Mouse (Mus musculus) B cell, adult 2 months (primary cell): Measurements from ENCODE around the gene Emc8.

Source experiments
- DNase-seq, 2 experiments: peaks; one replicate each; pipeline ENCODE4 v3.0.0; 2022

The Emc8 gene

DNA sequence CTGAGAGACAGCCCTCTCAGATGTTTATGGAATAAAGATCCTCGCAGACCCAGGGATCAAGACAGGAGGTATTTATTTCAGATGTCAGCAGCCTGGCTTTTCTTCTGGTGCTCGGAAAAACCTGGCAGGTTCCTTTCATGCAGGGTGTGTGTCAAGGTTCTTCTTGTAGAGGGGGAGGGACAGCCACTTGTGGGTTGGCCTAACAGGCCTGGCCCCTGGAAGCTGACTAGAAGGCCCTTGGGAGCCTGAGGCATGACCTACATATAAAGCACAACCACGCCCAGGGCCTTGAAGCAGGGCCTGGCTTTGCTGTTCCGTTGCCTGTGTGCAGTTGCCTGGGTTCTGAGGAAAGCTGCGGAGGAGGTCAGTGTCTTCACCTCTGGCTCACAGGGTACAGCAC is 16.7 kb upstream of the Emc8 start:
- DNase-seq: no peak

DNA sequence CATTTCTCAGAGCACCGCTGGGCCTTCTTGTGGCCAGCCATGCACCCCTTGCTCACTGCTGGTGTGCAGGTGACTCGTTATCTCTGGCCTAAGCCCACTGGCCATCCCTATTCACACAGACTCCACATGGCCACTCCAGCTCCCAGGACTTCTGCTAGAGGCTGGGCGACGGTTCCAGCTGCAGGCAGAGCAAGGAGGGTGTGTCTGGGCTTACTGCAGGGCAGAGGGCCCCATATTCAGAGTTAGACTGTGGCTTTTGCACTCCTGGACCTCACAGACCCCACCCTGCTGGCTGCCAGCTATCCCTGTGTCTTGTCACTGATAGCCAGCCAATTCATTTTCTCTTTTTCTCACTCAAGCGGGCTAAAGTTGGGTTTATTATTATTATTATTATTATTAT is 15.7 kb upstream of the Emc8 start:
- DNase-seq: no peak

DNA sequence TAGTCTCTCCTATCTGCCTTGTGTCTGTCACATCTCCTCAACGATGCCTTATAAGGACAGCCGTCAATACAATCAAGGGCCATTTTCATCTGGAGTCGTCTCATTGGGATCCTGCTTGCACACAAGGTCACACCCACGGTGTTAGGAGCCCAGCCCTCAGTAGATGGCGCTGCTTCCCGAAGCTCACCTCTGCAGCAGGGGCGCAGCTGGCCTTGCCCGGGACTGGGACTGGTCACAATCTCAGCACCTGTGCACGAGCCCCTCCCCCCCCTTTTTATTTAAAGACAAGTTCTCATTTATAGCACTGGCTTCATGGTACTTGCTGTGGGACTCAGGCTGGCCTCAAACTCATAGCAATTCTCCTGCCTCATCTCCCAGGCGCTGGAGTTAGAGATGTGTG is 15.2 kb upstream of the Emc8 start:
- peak; percentile 87 to 88 for DNase-seq

DNA sequence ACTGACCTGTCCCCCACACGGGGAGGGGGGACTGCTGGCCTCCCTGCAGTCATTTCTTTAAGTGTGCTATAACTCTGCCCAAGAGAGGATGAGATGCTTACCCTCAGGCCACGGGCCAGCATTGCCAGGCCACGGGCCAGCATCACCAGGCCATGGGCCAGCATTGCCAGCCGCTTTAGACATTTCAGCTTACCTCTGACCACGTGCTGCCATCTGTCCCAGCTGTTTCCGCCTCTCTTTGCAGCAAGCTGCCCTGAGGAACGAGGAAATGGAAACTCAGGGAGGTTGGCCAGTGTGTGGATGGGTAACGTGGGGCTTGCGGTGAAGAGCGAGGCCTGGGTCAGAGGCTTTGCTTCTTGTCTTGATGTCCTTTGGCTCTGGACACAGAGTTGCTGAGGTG is 12.7 kb upstream of the Emc8 start:
- no peak for DNase-seq

DNA sequence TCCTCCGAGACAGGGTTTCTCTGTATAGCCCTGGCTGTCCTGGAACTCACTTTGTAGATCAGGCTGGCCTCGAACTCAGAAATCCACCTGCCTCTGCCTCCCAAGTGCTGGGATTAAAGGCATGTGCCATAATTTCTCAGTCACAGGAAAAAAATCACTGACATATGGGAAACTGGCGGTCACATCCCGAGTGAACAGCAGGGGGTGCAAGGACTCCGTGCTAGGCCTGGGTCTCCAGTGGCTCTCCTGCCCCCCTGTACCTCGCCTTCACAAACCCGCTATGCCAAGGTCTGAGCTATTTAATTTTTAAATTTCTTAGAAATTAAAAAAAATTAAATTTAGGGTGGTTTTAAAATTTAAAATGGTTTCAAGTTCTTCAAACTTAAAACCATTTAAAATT is 12.0 kb upstream of the Emc8 start:
- peak; percentile 77 for DNase-seq

DNA sequence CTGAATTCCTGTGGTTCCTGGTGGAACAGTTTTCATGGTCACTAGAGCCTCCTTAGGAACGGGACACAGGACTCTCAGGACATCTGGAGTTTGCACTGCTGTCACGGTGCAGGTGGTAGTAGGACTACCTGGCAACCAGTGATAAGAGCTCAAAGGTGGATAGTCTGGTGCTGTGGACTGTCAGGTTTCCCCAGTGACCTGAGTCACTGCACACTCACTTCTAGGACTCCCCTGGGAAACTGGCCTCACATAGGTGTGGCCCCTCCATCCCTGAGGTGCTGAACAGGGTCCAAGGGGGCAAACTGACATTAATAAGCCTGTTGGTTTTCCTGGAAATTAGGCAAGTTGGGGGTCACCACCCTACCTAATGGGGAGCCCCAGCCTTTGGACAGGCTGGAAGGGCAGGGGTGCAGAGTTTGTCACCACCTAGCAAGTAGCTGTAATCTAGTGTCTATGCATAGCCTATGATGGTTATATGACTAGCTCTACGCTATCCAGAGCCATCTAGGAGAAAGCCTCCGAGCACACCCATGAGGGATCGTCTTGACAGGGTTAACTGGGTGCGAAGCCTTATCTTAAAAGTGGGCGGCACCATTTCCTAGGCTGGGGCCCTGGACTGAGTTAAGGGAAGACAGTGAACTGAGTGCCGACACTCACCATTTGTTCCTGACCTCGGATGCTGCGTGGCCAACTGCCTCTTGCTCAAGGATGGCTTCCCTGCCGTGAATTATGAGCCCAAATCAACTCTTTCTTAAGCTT is 11.4 kb upstream of the Emc8 start:
- DNase-seq: no peak

DNA sequence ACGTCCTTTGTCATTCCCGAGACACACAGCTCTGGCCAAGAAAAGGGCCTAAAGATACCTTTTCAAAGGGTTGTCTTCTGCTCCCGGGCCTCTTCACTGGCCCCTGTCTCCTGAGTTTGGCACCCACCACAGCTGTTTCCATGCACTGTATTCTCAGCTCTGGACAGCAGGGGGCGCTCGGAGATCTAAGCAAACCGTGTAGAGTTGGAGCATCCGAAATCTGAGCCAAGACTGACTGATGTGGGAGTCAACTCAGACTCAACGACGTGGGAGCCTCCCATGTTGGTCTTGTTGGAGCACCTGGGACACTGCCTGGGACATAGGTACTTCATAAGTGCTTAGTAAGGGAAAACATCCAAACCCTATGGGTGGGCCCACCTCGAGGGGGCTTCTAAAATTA is 10.1 kb upstream of the Emc8 start:
- DNase-seq: peak; percentile 92 to 93

DNA sequence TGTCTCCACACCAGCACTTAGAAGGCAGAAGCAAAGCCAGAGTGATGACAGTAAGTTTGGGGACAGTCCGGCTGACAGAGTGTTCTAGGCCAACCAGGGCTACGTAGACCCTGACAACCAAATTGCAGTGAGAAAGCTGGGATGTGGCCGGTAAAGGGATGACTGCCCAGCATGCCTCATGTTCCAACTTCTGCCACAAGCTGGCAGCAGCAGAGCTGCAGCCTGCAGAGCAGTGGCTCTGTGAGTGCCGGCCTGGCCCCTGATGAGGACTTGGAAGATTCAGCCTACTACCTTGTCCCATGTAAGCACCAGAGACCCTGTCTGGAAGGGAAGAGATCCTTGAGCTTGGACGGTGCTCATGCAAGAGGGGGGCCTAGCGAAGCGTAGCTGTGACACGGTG is 7.3 kb upstream of the Emc8 start:
- DNase-seq: no peak

DNA sequence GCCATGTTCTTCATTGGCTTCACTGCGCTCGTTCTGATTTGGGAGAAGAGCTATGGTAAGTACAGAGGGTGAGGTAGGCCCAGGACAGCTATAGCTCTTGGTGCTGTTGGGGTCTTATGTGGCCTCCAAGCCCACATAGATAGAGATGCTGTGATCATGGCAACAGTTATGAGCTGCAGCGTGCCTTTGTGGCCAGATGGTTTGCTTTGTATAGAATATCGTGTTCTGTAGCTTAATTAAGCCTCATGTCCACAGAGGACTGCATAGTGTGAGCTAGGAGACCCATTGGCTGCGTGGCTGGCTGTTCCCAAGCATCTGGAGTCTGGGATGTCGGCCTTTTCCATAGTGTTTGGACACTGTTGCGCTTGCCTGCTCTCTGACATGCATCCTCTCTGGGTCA is 4.9 kb upstream of the Emc8 start:
- DNase-seq: no peak

DNA sequence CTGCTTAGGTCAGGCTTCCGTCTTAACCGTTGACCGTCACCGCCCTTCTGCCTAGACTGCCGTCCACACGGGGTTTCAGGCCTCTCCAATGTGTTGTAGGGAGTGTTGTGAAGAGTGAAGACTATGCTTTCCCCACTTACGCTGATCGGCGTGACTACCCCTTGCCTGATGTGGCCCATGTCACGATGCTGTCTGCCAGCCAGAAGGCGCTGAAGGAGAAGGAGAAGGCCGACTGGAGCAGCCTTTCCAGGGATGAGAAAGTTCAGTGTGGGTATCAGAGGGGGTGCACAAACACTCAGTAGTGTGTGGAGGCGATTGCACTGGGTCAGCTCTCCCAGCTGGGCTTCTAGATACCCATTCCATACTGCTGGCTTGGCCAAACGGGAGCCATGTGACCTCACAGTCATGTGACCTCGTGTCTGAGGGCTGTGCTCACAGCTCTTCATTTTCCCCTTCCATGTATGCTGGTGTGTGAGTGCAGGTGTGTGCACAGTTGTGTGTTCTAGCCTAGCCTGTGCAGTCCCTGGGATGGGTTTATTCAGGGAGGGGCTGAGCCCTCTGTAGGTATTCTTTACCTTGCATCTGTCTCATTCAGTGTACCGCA is 4.4 kb upstream of the Emc8 start:
- DNase-seq: no peak

DNA sequence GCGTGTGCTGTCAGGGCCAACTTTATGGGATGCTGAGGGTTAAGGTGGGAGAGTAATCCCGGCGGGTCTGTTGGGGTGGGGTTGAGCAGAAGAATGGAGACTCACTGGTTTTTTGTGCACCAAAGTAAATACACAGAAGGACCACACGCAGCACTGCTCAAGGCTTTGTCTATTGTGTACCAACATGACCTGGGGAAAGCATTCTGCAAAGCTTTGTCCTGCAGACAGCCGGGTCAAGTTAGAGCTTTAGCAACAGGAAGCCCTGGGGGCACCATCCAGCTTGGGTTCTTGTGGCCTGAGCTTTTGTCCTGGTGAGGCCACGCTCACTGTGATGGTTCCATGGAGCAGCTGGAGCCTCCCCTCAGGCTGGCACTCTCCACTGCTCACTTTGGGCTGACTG is 3.4 kb upstream of the Emc8 start:
- DNase-seq: no peak

DNA sequence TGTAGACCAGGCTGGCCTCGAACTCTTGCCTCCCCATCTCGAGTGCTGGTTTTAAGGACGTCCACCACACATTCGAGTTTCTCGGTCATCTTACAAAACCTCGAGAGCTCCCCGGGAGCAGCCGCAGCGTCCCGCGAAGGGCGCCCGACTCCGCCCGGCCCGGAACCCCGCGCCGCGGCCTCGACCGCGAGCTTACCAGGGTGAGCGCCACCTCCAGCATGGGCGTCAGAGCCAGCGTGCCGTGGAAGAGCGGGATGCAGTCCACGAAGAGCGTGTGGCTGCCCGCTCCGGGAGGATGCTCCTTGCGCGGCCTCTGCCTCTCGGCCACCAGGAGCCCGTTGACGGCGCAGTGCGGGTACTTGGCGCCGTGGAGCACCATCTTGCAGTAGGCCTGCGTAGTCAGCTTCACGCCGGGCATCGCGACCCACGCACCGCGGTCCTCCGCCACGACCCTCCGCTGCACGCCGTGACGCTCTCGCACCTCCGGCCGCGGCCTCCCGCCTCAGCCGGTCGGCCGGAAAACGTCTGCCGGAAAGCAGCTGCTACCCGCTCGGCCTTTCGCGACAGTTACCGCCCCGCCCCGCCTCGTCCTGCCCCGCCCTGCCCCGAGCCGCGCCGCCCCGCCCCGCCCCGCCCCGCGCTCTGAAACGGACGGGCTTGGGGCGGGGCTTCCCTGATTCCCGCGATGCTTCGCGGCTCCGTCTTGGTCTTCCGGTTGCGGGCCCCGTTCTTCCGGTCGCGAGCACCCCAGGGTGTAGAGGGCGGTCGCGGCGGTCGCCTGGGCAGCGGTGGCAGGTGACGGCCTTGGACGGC is 606 bp downstream of the Emc8 start, which contains the start of the genes Gm27021 and Cox4i1:
Gene Gm27021 (minus strand): TSS at position 519 of the 813 bp plus-strand sequence.
Gene Cox4i1 (plus strand): TSS at position 662 of the 813 bp plus-strand sequence.
- DNase-seq: peak; percentile 91 to 92

DNA sequence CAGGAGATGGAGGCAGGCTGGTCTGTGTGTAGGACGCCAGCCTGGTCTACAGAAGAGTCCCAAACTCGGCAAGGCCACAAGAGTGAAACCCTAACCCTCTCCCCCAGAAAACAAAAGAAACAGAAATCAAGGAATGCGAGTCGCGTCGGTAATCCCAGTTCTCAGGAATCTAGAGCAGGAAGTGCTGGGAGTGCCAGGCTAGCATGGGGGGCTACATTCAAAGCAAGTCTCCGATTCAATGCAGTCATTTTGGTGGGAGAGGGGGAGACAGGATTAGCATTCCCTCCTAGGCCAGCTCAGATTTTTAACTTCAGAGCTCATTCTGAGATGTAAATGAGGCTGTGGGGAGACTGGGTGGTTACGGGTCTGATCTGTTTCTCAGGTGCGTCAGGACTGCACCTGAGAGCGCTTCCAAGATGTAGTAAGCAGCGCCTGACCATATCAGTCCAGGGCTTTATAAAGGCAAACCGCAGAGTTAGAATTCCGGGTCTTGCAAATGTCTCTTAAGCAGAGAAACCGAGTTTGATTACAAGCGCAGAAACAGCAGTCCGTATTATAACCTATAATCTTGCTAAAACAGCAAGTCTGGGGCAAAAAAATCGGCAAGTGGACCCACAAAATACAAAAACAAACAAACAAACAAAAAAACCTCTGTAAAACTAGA is 1.4 kb downstream of the Emc8 start:
- DNase-seq: no peak

DNA sequence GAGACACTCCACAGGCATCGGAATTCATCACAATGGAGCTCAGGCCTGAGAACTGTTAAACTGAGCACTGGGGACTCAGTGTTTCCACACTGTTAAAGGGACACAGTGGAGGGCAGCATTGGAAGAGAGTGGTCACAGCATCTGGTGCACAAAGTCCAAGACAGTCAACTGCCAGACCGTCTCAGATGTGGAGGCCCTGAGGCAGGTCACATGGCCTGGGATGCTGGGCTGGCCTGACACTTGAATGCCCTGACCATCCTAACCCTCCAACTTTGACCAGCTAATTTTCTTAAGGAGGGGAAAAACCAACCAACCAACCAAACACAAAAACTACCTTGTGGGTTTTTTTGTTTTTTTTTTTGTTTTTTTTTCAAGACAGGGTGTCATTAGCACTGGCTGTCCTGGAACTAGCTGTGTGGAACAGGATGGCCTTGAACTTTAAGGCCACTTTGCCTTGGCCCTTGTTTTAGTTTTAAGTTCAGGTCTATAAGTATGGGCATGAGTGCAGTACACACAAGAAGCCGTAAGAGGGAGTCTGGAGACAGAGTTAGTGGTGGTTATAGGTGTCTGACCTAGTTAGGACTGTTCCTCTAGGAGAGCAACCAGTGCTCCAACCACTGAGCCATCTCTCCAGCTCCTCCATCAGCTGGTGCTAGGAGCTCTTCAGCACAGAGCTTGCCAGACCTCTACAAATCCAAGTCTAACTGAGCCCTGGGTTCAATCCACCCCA is 2.5 kb downstream of the Emc8 start:
- no peak for DNase-seq

DNA sequence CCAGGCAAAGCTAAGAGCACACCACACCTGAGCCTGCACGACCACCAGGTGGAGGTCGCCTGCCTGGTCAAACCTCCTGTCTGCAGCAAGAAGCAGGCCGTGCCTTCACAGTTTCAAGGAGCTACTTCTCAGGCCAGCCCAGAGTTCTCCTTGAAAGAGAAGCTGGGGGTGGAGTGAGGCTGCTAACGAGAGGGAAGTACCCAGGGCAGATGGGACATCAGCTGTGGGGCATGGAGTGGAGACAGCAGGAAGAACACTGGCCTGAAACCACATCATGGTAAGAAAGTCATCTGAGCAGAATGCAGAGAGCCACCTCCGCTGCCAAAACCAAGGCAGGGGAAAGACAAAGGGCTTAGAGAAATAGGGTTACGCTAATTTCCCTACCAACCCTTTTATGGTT is 3.8 kb downstream of the Emc8 start:
- DNase-seq: no peak

DNA sequence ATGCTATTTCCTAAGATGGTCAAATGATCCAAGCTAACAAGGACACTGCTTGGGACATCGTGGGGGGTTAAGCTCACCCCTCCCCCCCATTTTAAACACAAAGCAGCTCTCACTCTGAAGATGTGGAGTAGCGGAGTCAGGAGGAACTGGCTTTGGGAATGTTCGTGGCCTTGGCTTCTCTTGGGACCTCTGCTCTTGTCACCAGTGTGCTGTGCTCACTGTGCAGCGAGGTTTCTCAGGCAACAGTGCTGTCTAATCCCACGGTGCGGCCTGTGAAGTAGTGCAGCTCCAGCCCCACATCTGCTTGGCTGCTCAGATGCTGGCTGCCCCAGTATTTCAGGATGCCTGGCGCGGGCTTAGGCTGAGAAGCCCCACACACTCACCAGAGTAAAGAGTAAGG is 11.0 kb downstream of the Emc8 start:
- no peak for DNase-seq

DNA sequence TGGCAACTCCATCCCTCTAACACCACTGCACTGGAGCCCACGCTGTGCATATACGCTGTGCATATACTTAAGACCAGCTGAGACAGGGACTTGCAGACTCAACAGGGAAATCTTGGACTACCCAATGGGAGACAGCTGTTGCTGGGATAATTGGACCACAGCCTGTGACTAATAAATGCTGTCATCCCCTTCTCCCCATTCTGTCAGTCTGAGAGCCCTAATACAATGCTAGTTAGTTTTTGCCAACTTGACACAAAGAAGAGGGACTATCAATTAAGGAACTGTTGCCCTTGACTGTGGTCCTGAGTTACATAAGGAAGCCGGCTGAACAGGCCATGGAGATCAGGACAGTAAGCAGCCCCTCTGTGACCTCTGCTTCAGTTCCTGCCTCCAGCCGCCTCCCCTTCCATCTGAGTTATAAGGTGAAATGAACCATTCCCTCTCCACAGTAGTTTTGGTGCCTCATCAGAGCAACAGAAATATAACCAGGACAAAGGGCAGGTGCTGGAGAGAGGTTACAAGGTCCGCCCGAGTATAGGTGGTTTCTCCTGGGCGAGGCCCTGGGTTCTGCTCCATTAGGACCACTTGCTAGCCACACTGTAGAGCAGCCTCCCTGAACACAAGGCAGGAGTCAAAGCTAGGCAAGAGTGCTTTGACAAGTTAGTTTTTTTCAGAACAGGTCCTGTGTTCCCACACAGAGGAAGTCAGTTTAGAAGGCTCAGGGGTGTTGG is 11.9 kb downstream of the Emc8 start:
- DNase-seq: no peak

DNA sequence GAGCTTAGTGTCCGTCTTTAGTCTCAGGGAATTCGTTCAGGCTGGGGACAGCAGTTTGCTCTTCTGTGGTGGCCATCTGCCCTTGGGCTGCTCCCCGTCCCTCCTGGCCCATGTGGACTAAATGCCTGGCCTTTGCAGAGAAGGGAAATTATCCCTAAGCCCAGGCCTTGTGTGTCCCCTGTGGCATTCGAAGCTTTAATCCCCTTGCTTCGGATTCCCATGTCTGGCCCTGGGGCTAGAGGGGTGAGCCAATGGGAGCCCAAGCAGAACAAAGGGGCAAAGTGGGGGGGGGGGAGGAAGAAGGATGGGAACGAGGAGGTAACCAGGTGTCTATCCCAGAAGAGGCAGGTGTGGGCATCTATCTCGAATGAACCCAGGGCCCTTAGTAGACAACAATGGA is 20.8 kb downstream of the Emc8 start, which contains the start of gene 1190005I06Rik:
Gene 1190005I06Rik (minus strand): TSS at position 101 of the 400 bp plus-strand sequence.
- DNase-seq: no peak

DNA sequence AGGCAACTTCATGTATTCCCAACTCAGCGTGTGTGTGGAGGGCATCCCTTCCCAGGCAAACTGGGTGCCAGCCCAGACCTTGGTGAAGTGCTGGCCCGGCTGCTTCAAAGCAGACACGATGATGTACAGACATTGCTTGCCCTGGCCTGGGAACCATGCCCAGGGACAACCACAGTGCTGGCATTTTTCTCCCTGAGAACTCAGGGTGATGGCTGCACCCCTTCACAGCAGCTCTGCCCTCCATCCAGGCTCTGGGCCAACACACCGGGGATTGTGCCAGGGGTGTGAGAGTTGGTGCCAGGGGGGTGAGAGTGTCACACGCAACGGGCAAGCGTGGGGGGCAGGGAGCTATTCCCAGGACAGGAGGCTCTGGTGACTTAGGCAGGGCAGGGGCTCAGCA is 23.7 kb downstream of the Emc8 start:
- no peak for DNase-seq

DNA sequence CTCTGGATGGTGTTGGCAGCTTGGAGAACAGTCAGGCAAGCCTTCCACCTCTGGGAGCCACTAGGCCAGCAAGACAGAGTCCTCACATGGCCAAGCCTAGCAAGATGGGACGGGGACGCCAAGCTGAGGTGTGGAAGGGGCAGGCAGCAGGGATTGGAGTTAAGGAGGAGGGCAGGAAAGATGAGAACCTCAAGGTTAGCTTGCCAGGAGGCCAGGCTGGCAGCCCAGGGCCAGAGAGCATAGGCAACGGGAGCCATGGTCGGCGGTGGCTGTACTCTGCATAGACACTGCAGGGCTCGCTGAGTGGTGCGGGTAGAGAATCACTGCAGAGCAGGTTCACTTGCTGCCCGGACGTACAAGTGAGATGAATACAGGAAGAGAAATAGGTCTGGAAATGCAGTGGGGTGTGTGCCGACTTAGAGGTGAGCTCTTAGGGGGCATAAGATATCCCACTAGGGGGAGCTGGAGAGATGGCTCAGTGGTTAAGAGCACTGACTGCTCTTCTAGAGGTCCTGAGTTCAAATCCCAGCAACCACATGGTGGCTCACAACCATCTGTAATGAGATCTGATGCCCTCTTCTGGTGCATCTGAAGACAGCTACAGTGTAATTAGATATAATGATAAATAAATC is 26.2 kb downstream of the Emc8 start:
- no peak for DNase-seq

DNA sequence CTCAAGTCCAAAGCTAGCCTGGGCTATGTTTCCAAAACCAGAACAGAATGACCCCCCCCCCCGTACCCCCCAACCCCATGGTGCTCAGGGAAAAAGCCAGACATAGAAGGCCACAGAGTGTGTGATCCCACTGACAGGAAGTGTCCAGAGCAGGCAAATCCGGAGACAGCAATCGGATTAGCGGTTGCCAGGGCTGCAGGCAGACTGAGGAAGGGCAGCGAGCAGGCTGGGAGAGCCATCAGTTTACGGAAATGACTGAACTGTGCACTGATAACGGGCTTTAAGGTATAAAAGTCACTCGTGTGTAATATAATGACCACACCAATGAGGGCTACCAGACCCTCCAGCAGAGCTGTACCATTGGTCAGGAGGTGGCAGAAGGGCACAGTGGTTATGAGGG is 27.1 kb downstream of the Emc8 start:
- DNase-seq: no peak
